Mouse (Mus musculus): ENCODE data around the gene Arhgap22.

Gene Arhgap22

GRCm38 (mm10) chr14:33329297-33329805 lies 115.5 kb downstream of the Arhgap22 start:
- DNase-seq (ENCODE audit: low spot score in 2 of 2) = no peak

- DNase-seq (ENCODE audit: low spot score in 2 of 2) = no peak
These were observed 117.2 kb downstream of the Arhgap22 start for GRCm38 (mm10) chr14:33330986-33331385.

GRCm38 (mm10) chr14:33331627-33332026 lies 117.8 kb downstream of the Arhgap22 start:
- DNase-seq (ENCODE audit: low spot score in 2 of 2) = no peak

GRCm38 (mm10) chr14:33333833-33334232 lies 120.0 kb downstream of the Arhgap22 start:
- DNase-seq (ENCODE audit: low spot score in 2 of 2) = no peak

- no peak for DNase-seq (ENCODE audit: low spot score in 2 of 2)
These were observed 120.6 kb downstream of the Arhgap22 start for GRCm38 (mm10) chr14:33334402-33334801.

- no peak for DNase-seq (ENCODE audit: low spot score in 2 of 2)
These were observed 121.9 kb downstream of the Arhgap22 start for GRCm38 (mm10) chr14:33335733-33336132.

GRCm38 (mm10) chr14:33338684-33339083 lies 124.9 kb downstream of the Arhgap22 start:
- no peak for DNase-seq (ENCODE audit: low spot score in 2 of 2)

GRCm38 (mm10) chr14:33343131-33343725 lies 129.4 kb downstream of the Arhgap22 start:
- DNase-seq (ENCODE audit: low spot score in 2 of 2) = no peak

GRCm38 (mm10) chr14:33346546-33346945 lies 132.7 kb downstream of the Arhgap22 start:
- DNase-seq (ENCODE audit: low spot score in 2 of 2) = no peak

GRCm38 (mm10) chr14:33347738-33348137 lies 133.9 kb downstream of the Arhgap22 start:
- DNase-seq (ENCODE audit: low spot score in 2 of 2) = no peak

- DNase-seq (ENCODE audit: low spot score in 2 of 2) = no peak
These were observed 134.3 kb downstream of the Arhgap22 start for GRCm38 (mm10) chr14:33348146-33348545.

GRCm38 (mm10) chr14:33351019-33351418 lies 137.2 kb downstream of the Arhgap22 start:
- DNase-seq (ENCODE audit: low spot score in 2 of 2) = no peak

- DNase-seq (ENCODE audit: low spot score in 2 of 2) = no peak
These were observed 138.3 kb downstream of the Arhgap22 start for GRCm38 (mm10) chr14:33351984-33352722.

GRCm38 (mm10) chr14:33352890-33353289 lies 139.1 kb downstream of the Arhgap22 start:
- DNase-seq (ENCODE audit: low spot score in 2 of 2) = no peak

- no peak for DNase-seq (ENCODE audit: low spot score in 2 of 2)
These were observed 141.4 kb downstream of the Arhgap22 start for GRCm38 (mm10) chr14:33355276-33355675.

- DNase-seq (ENCODE audit: low spot score in 2 of 2) = no peak
These were observed 144.0 kb downstream of the Arhgap22 start for GRCm38 (mm10) chr14:33357600-33358368.

- DNase-seq (ENCODE audit: low spot score in 2 of 2) = no peak
These were observed 145.1 kb downstream of the Arhgap22 start for GRCm38 (mm10) chr14:33358891-33359290.

GRCm38 (mm10) chr14:33361546-33361945 lies 147.7 kb downstream of the Arhgap22 start:
- no peak for DNase-seq (ENCODE audit: low spot score in 2 of 2)

- DNase-seq (ENCODE audit: low spot score in 2 of 2) = no peak
These were observed 148.3 kb downstream of the Arhgap22 start for GRCm38 (mm10) chr14:33362122-33362521.

- DNase-seq (ENCODE audit: low spot score in 2 of 2) = no peak
These were observed 149.0 kb downstream of the Arhgap22 start for GRCm38 (mm10) chr14:33362807-33363206.

GRCm38 (mm10) chr14:33363611-33364010 lies 149.8 kb downstream of the Arhgap22 start:
- DNase-seq (ENCODE audit: low spot score in 2 of 2) = no peak

GRCm38 (mm10) chr14:33364061-33364460 lies 150.2 kb downstream of the Arhgap22 start:
- no peak for DNase-seq (ENCODE audit: low spot score in 2 of 2)
